Mouse (Mus musculus) heart, postnatal 10 days (tissue): ENCODE measurements around the gene Ccdc110. TPM values are rescaled to one million over a fixed set of nuclear protein-coding genes. Genes with fewer than 3 reads are reported as not detected.

Experiments used
- DNase-seq, 2 experiments: peaks; one replicate each; pipeline ENCODE4 v3.0.0; 2021
- intact Hi-C: fragments of 180-260 bp; cut with DNase I; formaldehyde crosslinking; loops from one replicate; pipeline ENCODE4 v1.15.1; 2025
- total RNA-seq, 2 experiments: library from RNA; stranded (reverse); gene quantifications; 2 replicates each; pipeline ENCODE4 v1.2.3; 2021

The Ccdc110 gene
- total RNA-seq, result not detected

DNA sequence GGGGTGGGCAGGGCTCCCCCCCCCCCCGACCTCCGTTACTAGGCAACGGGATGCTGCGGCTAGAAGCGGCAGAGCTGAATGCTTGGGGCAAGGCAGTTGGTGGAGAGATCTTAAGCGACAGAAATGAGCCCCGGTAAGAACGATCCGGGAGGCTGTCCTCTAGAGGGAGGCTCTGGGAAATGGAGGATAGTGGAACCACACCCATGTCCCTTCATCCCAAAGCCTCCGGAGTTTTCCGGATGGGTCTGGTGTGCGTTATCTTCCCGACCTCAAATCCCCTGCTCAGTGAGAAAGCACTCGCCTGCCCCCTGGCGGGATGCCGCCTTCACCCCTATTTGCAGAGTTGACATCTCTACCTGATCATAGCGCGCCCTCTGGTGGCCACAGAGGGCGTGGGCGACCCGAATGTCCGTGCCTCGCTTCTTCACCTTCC, at the start of gene Ccdc110:
Ccdc110 (plus strand) TSS at position 38 of the 433 bp plus-strand sequence.
- peak; percentile 95 to 99 for DNase-seq
- intact Hi-C loops, result loop anchor here (1.0 to 5.0 kb wide), 7 partner anchors 47 to 572 kb away; partner anchors contain the start of gene Pdlim3

- intact Hi-C loops, result loop anchor here (5.0 kb wide), 1 partner anchor 47 kb away; the partner anchor contains the start of gene Ccdc110
Measured at GRCm38 (mm10) chr8:45885202-45885685, 49.2 kb upstream of the Ccdc110 start, which contains the start of gene Pdlim3. Gene Pdlim3 (plus strand): TSS chr8:45885461.

GRCm38 (mm10) chr8:45885775-45886174, 48.6 kb upstream of the Ccdc110 start:
- DNase-seq, result peak in 1 of 2 experiments; percentile 52
- intact Hi-C loops, result loop anchor here (2.0 to 5.0 kb wide), 3 partner anchors 41 to 69 kb away; partner anchors contain the start of gene Ccdc110

More at GRCm38 (mm10) chr8:45885202-45885685, 49.2 kb upstream of the Ccdc110 start, which contains the start of gene Pdlim3:
- DNase-seq, result peak; percentile 77 to 78

GRCm38 (mm10) chr8:45889737-45890136, 44.7 kb upstream of the Ccdc110 start:
- intact Hi-C loops, result loop anchor here (5.0 kb wide), 1 partner anchor 43 kb away; the partner anchor contains the start of gene Ccdc110
- no peak for DNase-seq

- intact Hi-C loops, result no loop called here
- DNase-seq, result no peak
Measured at GRCm38 (mm10) chr8:45896590-45896989, 37.8 kb upstream of the Ccdc110 start.

DNA sequence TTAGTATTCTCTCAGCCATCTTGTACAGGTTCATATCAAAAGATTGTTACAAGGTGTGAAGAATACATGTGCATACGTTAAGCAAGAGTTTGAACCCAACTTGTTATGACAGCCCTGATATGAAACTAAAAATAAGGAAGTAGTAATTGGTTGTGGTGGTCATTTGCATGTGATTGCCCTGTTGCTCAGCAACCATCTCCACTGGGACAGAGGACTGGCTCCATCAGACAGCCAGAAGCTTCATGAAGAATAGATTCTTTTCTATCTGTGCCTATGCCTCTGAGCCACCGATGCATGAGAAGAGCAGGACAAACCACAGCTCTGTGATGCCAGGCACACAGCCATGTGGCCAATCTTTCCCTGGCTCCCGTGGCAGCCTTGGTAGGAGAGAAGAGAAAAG, 34.6 kb upstream of the Ccdc110 start:
- intact Hi-C loops, result no loop called here
- no peak for DNase-seq

DNA sequence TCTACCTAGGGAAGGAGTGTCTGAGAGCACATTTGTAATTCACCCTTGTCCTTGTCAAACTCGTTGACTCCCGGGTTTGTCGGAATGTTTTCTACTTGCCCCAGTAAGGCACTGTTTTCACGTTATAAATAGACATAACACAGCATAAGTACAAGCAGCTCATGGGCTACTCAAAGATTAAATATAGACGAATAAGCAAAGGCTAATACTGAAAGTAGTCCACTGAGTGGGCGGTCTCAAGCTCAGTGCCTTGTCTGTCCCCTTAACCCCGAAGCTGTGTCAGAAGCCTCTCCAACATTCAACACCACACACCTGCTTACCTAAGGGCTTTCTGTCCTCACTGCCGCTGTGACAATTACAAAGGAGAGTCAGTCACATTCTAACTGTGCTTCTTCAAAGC, 32.8 kb upstream of the Ccdc110 start:
- intact Hi-C loops, result no loop called here
- peak in 1 of 2 experiments; percentile 34 for DNase-seq

GRCm38 (mm10) chr8:45903659-45904058, 30.8 kb upstream of the Ccdc110 start:
- DNase-seq, result peak; percentile 45 to 47
- intact Hi-C loops, result no loop called here

DNA sequence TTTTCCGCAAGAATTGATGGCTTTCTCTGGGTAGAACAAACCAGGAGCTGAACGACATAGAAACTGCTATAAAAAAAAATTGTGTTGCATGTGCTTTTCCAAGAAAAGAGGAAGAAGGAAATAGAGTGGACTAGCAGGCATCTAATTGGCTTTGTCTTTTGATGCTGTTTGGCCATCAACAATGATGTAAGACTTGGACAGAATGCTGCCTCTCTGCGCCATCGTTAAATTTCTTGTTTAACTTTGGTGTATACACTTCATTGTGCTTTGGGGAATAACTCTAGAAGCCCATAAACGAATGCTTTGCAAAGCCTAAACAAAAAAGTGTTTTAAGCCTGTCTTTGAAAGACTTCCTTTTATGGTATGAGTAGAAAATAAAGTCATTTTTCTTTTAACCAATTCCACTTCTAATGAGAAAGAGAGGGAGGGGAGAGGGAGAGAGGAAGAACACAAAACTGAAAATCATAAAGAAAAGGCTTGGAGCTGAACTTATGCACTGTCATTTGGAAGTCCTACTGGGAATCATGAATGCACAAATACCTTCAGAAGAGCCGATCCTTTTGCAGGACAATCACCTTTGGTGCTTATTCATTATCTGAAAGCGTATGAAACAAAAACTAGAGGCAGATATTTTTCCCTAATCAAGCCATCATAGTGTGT, 28.7 kb upstream of the Ccdc110 start:
- intact Hi-C loops, result no loop called here
- DNase-seq, result no peak

DNA sequence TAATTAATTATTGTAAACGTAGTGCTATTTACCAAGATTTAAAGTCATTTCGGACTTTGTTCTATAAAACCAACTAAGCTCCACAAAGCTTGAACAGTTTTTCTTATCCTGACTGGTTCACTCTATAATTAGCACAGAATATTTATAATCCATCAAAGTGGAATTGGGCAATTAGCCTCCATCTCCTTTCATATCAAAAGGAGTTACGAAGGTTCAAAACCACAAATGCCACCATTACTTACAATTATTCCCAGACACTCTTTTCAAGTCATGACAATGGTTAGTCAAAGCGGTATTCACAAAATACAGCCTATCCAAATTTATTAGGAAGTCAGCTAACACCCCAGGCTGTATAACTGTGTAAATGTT, 28.2 kb upstream of the Ccdc110 start:
- intact Hi-C loops, result no loop called here
- no peak for DNase-seq

DNA sequence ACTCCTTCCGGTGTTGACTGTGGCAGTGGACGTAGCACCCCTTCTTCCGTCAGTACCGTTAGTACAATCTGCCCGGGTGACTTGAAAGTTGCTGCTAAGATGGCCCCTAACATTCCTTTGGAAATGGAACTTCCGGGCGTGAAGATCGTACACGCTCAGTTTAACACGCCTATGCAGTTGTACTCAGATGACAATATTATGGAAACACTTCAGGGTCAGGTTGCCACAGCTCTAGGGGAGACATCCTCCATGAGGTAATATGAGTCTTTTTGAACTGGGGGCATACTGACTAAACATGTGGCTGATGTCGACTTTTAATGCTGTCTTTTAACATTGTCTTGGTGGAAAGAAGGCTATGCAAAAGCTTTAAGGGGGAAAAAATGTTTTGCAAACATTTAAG, 20.7 kb upstream of the Ccdc110 start:
- intact Hi-C loops, result no loop called here
- DNase-seq, result no peak

DNA sequence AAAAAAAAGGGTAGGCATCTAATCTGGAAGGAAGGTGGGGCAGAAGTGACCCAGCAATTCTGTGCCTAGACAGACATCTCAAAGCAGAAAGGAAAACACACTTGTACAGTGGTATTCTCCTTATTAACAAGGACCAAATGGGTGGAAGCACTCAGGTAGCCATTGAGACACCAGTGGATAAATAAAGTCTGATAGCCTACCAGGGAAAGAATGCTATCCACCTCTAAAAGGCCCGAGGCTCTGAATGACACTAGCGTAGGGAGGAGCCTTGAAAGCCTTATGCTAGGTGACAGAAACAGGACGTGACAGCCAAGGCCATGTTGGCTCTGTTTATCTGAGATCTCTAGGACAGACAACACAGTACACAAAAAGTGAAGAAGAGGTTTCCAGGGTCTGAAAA, 17.9 kb upstream of the Ccdc110 start:
- intact Hi-C loops, result no loop called here
- no peak for DNase-seq

DNA sequence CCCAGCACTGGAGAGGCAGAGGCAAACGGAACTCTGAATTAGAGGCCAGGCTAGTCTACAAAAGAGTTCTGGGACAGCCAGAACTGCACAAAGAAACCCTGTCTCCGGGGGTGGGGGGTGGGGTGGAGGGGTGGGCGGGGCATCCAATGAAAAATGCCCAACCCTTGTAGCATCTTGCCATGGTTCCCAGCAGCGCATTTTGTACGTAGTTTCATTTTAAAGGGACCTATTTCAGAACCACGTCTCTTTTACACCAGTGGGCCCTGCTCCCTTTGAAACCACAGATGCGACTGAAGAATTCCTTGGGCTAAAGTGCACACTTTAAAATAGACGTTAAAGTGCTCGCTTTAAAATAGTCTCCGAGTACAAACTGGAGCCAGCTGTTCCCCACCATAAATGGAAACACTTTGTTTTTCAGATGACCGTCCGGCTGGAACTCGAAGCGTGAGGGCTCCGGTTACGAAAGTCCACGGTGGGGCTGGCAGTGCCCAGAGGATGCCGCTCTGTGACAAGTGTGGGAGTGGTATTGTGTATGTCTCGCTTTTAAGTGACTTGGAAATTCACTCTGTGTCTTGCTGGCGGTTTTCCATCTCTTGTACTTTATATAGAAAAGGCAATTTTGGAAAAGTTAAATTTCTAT, 17.3 kb upstream of the Ccdc110 start:
- intact Hi-C loops, result no loop called here
- peak; percentile 32 to 34 for DNase-seq

- intact Hi-C loops, result no loop called here
Measured at GRCm38 (mm10) chr8:45918891-45919290, 15.5 kb upstream of the Ccdc110 start.

DNA sequence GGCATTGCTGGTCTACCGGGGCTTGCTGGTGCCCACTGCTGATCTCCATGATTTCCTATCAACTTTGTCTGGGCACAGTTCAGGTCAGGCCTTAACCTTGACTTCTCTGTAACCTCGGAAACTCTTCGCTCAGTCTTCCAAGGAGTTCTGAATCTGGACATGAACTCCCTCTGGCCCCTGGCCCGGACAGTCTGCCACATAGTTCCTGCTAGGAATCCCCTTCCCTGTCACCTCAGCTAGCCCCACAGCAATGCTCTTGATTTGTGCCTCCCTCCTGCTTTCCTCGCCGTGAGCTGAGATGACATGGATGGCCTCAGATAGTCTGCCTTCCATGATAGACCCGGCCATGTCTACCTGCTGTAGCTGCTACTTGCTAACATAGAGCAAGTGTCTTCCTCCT, 14.0 kb upstream of the Ccdc110 start:
- DNase-seq, result no peak
- intact Hi-C loops, result no loop called here

More at GRCm38 (mm10) chr8:45918891-45919290, 15.5 kb upstream of the Ccdc110 start:
- no peak for DNase-seq

- intact Hi-C loops, result no loop called here
- DNase-seq, result no peak
Measured at GRCm38 (mm10) chr8:45922116-45922515, 12.3 kb upstream of the Ccdc110 start.

DNA sequence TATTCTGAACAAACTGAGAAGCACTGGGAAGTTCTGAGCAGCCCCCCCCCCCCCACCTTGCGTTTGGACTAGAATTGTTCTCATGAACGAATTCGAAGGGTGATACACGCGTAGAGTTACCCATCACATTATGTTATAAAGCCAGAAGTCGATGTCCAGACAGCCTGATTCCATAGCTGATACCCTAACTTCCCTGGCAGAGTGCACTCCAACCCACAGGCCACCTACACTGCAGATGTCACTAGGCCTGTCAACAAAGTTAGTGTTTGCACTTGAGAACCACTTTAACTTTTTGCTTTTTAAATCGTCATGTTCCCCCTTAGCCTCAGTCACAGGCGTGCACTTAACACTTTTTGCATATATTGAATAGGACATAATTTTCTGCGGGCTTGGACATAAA, 2.6 kb downstream of the Ccdc110 start:
- no peak for DNase-seq
- intact Hi-C loops, result loop anchor here (5.0 kb wide), 2 partner anchors 500 to 575 kb away; no protein-coding TSS in a partner anchor

DNA sequence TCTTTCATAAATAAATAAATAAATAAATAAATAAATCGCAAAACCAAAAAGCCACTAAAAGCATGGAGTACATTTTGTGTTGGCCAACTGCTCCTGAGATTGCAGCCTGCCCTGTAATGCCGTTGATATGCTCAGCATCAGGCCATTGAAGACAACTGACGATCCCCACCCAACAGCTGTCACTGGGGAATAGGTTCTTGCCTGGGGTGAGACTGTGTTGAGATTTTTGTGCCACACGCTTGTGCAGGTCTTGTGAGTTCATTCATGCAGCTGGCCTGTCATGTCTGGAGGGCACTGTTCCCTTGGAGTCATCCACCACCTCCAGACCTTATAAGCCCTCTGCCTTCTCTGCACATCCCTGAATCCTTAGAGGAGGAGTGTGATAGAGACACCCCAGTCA, 11.9 kb downstream of the Ccdc110 start:
- intact Hi-C loops, result no loop called here
- DNase-seq, result no peak

GRCm38 (mm10) chr8:45950622-45951021, 16.2 kb downstream of the Ccdc110 start:
- intact Hi-C loops, result no loop called here
- no peak for DNase-seq

- no peak for DNase-seq
- intact Hi-C loops, result no loop called here
Measured at GRCm38 (mm10) chr8:45970894-45971293, 36.5 kb downstream of the Ccdc110 start.

- intact Hi-C loops, result no loop called here
- no peak for DNase-seq
Measured at GRCm38 (mm10) chr8:45973988-45974505, 39.6 kb downstream of the Ccdc110 start.
